In genomic region chr11:58009516-58010141, GRCm38 (mm10) we compare ENCODE assay signal across 8 mouse cellular contexts. TPM values are rescaled to one million over a fixed set of nuclear protein-coding genes. Genes with fewer than 3 reads are reported as not detected.
DNase-seq lines count a peak whose midpoint lies in the region; ATAC-seq lines count a peak whose summit lies in the region.

No protein-coding gene starts in this region.

- H3K4me2 ChIP-seq in hindbrain, embryonic 13.5 days = peak overlapping the region; percentile 84

- H3K4me3 ChIP-seq in hindbrain, embryonic 13.5 days = peak overlapping the region; percentile 98

- peak; percentile 77 for ATAC-seq in hindbrain, embryonic 13.5 days (ENCODE audit: low FRiP score)

- H3K4me1 ChIP-seq in hindbrain, embryonic 13.5 days (replicated peaks) = peaks cover 35% of the 10 kb centered on the region

- no peaks in the 10 kb centered on the region for H3K27me3 ChIP-seq in hindbrain, embryonic 13.5 days

- no peaks in the 10 kb centered on the region for H3K36me3 ChIP-seq in hindbrain, embryonic 13.5 days

- peak; percentile 47 for DNase-seq in R1 (ENCODE audit: low read depth, low spot score)
- DNase-seq in cerebellum, postnatal 14 days = peak; percentile 68 to 77
- DNase-seq in frontal cortex, postnatal 25 days (ENCODE audit: low spot score in 2 of 2) = peak; percentile 32 to 35
- peak; percentile 70 to 75 for DNase-seq in layer of hippocampus, postnatal 36 days
- peak; percentile 79 to 86 for DNase-seq in lung, postnatal 4 days
- DNase-seq in retina, adult 2 months (ENCODE audit: low read depth, low spot score) = peak; percentile 26
- peak; percentile 69 for DNase-seq in thymus, postnatal 25 days

- H3K27ac ChIP-seq in hindbrain, embryonic 13.5 days = peak overlapping the region; percentile 94

- H3K9me3 ChIP-seq in hindbrain, embryonic 13.5 days = no peaks in the 10 kb centered on the region

- H3K9ac ChIP-seq in hindbrain, embryonic 13.5 days = peak overlapping the region; percentile 96

- WGBS in hindbrain, embryonic 13.5 days = under 1% methylated on average over 77 of the region's 78 CpGs

RNA-seq across cellular contexts. Expression of gene Larp1, which starts 0.8 kb away (rescaled TPM):
- 16.4 and 17.4 TPM in 2 replicates for polyA plus RNA-seq in hindbrain, embryonic 13.5 days (2015; fragmentation: Nextera tagmentation; extraction: Ambion mirVana)
- total RNA-seq in layer of hippocampus, postnatal 36 days (2021) = 10 to 100 TPM; 86.2 to 93.8 TPM

Comparison
In these comparisons a context has a peak if more than half of its experiments do, and no peak if none do; other contexts are left out.
1. Peak in every context shown above with its lines: DNase-seq, ATAC-seq, H3K4me3 ChIP-seq and H3K27ac ChIP-seq.
2. DNase-seq: peak in every context shown above with its lines; median percentile 82 in lung, postnatal 4 days; 72 in cerebellum, postnatal 14 days; 72 in layer of hippocampus, postnatal 36 days; 69 in thymus, postnatal 25 days; 47 in R1; 34 in frontal cortex, postnatal 25 days; 26 in retina, adult 2 months.